Mouse (Mus musculus) heart, postnatal 4 days (tissue): ENCODE results near the gene Neurl4. TPM values are rescaled to one million over a fixed set of nuclear protein-coding genes. Genes with fewer than 3 reads are reported as not detected.
"Not testable (repeated sequence)": the region's sequence is repeated elsewhere in the genome, so short reads cannot be mapped to it uniquely, and the experiment has no call there.

Experiments
- DNase-seq: peaks from one replicate; pipeline ENCODE4 v3.0.0; 2021
- total RNA-seq, 2 experiments: library from RNA; stranded (reverse); gene quantifications; 2 replicates each; pipeline ENCODE4 v1.2.3; 2021

Neurl4 gene
- total RNA-seq, 2 experiments from 2014 or later, result 45.8 to 48.5 TPM

DNA sequence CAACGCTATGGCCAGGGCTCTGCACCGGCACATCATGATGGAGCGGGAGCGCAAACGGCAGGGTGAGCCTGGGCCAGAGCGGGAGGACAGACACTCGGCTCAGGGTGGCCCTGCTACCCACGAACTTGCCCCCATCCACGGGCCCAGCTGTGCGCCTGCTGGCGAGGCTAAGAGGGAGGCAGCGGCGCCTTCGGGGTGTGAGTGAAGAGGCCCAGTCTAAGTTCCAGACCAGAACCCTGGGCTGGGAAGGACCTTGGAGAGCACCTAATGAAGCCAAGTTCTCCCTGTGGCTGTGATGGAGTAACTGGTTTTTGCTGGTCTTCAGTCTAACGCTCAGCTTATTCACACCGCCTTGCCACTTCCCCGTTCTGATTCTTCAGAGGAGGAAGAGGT is 13.5 kb downstream of the Neurl4 start:
- DNase-seq, result no peak

DNA sequence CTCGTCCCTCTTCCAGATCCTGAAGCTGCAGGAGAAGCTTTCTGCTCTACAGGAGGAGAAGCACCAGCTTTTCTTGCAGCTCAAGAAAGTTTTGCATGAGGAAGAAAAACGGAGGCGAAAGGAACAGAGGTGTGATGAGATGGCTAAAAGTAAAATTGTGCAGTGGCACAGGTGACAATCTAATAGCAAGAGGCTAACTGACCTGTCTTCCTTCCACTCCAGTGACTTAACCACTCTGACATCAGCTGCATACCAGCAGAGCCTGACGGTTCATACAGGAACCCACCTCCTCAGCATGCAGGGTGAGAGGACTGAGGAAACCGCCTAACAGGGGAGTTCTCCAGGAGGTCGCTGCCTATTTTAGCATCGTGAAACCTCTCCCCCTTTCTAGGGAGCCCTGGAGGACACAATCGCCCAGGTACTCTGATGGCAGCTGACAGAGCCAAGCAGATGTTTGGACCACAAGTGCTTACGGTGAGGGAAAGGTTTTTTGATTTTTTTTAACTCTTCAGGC is 14.1 kb downstream of the Neurl4 start:
- DNase-seq, result no peak

DNA sequence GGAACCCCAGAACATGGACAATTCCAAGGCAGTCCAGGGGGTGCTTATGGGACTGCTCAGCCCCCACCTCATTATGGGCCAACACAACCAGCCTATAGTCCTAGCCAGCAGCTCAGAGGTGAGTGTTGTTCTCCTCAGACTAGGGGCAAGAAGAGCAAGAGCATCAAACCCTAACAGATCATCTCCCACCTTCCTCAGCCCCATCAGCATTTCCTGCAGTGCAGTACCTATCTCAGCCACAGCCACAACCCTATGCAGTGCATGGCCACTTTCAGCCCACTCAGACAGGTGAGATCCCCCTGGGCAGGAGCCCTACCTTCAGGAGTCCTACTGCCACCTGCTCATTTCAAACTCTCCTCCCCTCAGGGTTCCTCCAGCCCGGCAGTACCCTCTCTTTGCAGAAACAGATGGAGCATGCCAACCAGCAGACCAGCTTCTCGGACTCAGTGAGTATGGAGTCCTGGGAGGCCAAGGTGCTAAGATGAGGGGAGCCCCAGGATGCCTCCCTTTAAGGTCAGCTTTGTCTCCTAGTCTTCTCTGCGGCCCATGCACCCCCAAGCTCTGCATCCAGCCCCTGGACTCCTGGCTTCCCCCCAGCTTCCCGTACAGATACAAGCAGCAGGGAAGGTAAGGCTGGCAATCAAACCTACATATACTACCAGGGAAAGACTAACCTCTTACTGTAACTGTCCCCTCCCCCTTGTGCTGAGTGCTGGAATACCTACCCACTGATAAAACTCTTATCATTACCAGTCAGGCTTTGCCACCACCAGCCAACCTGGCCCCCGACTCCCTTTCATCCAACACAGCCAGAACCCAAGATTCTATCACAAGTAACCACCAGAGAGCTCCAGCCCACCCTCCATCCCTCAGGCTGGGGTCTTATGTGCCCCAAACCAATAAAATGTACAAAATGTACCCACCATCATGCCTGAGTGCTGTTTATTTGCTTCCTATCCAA is 15.1 kb downstream of the Neurl4 start:
- no peak for DNase-seq

DNA sequence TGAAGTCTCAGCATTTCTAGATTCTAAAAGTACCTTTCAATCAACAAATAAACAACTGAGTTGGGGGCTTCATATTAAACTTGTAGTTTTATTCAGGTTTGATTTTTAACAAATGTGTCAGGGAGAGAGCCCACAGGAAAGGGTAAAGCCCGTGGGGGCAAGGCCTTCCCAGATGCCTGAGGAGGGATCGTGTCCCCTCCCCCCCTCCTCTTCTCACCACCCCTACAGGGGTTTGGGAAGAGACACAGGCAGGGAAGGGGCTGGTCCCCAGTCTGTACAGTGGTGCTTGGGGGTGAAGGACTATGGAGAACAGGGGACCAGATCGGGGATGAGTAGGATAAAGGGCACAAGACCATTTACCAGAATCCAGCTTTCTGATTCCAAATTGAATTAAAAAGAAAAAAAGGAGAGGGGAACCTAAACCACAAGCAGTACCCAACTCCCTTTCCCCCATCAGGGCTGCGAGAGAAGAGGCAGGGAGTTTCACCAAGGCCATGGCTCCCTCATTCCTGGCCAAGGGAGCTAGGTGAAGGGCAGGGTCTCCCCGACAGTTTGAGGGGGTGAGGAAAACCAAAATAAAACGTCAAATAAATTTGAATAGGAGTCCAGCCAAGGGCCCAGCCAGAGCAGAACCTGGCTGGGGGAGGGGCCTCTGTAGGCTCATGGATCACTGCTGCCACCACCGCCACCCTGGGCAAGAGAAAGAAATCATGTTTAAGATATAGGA is 15.9 kb downstream of the Neurl4 start:
- not testable (repeated sequence) for DNase-seq

DNA sequence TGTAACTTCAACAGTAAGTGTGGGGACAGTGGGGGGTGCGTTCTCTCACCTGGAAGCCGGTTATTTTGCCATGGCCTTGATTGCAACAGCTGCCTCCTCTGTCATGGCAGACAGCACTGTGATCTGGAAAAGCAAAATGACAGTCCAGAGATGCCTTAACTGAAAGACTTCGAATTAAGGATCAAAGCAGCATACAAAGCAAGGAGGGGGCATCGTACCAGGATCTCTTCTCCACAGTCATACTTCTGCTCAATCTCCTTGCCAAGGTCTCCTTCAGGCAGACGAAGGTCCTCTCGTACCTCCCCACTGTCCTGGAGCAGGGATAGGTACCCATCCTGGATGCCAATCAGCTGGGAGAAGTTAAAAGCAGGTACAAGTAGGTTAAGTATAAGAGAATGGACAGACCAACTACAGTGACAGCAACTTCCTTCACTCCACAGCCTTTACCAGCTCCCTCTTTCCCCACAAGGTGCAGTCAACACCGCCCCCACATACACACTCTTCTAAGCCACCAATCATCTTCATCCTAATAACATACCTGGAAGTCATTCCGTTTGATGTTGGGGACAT is 16.6 kb downstream of the Neurl4 start:
- no peak for DNase-seq

DNA sequence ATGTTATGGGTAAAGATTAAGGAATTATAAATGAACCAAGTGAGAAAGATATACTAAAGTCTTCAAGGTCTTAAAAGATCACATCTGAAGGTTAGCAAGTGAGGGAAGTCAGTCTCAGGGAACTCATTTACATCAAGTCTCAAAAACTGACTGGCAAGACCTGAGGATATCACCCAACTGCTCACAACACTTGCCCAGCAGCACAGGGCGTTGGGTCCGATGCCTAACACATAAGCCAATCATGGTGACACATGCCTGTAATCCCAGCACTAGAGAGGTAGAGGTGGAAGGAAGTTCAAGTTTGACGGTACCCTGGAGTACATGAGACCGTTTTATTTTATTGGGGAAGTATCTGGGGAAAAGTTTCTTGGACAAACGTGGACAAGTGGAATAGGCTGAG is 17.2 kb downstream of the Neurl4 start:
- DNase-seq, result no peak

DNA sequence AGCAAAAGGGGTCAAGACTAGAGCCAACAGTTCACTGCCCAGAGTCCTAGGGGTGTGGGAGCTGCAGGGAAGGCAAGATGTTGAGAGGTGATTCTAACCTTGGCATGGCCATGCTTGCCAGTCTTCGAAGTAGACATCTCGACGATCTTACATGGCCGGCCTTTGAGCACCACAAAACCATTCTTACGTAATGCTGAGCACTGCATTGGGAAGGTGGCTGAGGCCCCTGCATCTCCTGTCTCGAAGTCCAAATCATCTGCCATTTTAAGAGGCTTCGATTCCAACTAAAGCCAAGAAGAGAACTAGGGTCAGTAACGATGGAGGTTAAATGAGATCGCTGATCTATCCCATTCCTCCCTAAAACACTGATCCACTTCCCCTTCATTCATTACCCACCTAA is 18.2 kb downstream of the Neurl4 start:
- no peak for DNase-seq

DNA sequence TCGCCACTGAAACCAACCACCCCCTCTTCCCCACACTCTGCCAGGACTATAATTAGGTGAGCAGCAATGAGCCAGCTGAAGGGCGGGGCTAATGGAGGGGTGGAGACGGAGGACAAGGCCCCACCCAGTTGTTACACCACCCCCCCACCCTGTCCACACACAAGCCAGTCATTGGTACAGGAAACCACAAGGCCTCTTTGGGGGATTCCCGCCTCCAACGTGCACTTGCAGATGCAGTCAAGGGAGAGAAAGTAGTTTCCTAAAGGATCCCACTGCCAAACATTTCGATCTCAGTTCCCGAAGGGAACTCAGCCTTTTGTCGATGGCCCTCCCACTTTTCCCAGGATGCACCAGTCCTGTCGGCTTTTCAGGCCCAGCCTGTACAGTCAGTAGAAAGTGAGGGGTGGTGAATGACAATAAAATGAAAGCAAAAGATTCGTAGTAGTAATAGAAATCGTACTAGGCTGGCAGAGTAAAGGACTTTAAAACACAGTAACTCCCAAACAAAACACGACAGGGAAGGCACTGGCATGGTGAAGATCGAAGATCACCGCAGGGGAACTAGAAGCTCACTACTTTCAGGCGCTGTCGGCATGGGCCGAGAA is 18.9 kb downstream of the Neurl4 start:
- peak; percentile 88 for DNase-seq

DNA sequence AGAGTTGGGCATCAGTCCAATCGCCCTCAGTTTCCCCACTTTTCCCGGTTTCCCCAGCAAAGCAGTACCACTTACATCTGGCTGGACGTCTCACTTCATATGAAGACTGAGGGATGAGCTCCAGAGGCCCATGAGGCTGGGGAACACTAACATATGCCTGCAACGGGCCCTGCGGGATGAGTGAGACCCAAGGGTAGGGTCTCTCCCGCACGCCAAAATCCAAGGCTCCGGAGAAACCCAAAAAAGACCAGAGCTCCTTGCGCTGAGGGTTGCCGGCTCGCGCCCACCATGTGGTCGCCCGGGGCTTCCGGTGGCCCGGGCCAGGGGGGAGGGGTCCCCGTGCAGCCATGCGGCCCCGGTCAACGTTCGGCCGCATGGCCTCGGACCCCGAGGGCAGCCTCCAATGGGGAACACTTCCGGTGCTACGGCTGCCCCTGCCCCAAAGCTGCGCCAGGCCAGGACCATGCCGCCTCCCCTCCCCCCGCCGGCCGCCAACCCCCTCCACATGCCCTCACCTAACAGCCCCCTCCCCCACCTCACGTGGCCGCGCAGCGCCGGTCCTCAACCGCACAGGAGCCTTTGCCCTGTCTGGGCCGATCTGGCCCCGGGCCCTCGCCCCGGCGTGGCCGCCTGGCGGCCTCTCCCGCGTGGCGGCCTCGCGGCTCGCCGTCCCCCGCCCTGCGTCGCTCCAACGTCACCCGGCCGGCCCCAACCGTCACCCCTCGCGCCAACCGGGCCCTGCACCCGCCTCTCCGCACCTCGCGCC is 19.6 kb downstream of the Neurl4 start:
- peak; percentile 68 for DNase-seq

DNA sequence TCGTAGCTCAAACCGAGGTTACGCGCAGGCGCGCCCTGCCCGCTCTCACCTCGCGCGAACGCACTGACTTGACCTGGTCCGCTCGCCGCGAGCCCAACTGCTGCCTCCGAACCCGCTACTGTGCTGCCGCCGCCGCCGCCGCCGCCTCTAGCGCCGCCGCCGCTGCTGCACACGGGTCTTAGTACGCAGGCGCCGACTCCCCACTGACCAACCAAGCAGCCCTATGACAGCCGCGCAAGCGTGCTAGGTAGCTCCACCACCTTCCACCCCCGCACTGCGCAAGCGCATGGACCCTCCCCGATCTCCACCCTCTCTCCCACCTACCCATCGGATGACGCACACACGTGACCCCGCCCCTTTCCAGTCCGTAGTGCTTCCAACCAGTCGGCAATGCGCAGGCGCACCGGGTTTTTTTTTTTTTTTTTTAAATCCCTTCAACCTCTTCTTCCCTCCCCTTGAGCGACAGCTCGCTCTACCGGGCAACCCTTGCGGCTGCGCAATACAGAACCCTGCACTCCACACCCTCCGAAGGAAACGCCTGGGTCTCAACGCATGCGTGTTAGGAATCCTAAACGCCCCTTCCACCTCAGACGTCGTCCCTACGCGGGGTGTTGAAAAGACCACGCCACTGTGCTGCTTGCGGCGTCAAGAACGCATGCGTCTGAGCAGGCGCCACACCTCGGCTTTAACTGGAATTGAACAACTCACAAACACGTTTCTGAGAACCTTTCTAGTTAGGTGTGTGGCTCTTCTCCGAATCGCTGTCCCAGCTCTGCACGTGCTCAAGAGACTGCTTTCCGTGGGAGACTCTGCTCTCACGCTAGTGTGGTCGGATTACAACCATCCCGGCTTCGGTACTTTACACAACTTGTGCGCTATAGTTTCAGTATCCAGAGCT is 20.5 kb downstream of the Neurl4 start, which contains the start of gene Eif5a:
Gene Eif5a, minus strand, starts transcription at position 845 of the 898 bp plus-strand sequence.
- peak; percentile 100 for DNase-seq

DNA sequence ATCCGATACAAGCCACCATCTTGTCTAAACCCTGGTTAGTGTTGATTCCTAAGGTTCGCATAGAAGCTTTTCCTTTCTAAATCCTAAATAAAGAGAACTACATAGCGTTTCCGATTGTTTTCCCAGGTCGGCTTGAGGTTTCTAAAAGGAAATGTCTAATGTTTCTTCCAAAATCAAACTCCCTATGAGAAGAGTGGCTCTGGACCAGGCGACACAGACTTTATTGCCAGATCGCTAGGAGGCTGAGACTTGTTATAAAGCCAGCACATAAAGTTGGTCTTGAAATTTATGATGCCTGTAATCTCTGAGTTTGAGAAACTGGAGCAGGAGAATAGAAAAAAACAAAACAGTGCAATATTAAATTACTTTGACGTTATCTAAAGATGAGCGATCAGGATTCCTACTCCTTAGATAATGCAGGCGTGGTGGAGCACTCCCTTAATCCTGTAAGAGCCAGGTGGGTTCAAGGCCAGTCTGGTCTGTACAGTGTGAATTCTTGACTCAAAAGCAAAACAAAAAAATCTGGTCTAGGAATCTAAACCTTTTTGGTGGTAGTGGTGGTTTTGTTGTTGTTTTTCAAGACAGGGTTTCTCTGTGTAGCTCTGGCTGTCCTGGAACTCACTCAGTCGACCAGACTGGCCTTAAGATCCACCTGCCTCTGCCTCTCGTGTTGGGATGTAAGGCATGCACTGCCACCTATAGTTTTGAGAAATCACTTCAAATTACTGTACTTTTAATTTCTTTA is 21.3 kb downstream of the Neurl4 start:
- no peak for DNase-seq

DNA sequence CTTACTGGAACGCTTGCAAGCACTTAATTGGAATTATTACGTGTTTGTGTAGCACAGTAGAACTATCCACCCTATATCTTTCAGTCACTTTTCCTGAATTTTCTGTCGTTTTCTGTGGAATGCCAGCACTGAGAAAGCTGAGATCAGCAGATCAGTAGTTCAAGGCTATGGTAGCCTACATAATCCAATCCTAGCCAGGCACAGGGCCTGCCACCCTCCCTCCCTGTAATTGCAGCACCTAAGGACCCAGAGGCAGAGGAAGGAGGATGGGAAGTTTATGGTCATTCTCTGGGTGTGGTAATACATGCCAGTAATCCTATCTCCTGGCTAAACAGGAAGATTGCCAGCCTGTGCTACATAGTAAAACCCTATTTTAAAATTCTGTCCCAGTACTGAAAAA is 21.9 kb downstream of the Neurl4 start:
- DNase-seq, result no peak

DNA sequence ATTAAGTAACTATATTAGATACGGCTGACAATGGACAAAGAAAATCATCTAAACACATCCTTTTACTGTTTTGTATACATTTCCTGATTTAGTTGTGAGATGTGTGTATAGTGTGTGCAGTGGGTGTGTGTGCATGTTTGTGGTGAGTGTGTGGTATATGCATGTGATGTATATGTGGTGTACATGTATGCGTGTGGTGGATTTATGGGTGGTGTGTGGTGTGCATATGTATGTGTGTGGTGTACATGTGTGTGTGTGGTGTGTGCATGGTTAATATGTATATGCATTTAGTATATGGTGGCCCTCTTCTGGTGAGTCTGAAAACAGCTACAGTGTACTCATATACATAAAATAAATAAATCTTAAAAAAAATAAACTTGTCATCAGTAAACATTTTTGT is 26.6 kb downstream of the Neurl4 start:
- DNase-seq, result no peak

DNA sequence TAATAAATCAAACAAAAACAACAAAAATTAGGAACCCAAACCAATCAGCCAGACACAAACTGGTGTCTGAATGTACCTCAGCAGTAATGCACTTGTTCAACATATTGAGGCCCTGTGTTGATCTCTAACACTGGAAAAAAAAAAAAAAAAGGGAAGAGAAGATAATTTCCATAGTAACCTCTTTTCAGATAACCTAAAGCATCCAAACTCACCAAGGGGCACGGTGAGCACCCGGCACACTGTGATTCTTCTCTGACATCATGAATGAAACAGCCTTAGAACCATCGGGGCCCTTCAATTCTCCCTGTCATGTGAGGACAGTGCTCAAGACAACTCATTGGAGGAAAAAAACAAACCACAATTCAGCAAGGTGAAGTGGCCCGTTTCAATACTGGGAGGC is 28.8 kb downstream of the Neurl4 start:
- DNase-seq, result no peak

DNA sequence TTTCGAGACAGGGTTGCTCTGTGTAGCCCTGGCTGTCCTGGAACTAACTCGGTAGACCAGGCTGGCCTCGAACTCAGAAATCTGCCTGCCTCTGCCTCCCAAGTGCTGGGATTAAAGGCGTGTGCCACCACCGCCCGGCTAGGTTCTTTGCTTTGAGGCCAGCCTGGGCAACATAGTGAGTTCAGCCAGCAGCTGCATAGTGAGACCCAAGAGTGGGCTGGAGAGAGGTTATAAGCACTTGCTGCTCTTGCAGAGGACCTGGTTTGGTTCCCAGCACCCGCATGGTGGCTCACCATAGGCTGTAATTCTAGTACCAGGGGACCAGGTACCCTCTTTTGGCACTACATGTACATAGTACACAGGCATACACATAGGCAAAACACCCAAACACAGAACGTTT is 29.3 kb downstream of the Neurl4 start:
- DNase-seq, result not testable (repeated sequence)

DNA sequence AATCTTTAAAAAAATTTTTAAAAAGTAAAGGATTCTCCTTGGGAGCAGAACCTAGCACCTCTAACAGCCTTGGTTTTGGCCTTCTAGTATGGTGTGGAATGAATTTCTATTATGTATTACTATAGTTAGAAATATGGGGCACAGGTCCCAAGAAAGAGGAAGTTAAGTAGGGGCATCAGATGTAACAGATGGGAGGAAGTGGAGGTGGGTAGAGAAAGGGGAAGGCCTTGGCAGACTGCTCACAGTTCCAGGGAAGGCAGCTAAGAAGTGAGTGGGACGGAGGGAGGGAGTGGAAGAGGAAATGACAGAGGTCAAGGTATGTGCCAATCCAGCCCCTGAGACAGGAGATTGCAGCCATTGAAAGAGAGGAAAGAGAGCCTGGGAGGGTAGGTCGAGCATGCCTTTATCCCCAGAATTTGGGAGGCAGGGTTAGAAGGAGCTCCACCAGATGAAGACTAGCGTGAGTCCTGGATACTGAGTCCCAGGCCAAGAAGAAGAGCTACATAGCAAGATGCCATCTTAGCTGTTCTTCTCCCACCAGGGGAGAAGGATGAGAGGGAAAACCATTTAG is 30.2 kb downstream of the Neurl4 start:
- no peak for DNase-seq

DNA sequence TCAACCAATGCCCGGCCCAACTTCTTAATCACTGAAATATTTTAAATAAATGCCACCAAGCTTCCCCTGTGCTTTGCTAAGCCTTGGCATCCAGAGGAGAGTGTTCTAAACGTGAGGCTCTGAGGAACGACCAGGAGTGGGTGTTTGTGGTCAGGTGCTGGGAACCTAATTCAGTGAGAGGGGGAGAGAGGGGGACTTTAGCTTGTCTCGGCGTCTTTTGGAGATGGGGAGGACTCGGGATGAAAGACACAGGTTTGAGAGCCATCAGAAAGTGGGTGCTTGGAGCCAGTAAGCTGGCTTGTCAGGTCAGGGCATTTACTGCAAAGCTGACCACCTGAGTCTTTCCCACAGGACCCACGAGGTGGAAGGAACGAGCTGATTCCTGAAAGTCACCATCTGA is 30.9 kb downstream of the Neurl4 start:
- DNase-seq, result no peak

DNA sequence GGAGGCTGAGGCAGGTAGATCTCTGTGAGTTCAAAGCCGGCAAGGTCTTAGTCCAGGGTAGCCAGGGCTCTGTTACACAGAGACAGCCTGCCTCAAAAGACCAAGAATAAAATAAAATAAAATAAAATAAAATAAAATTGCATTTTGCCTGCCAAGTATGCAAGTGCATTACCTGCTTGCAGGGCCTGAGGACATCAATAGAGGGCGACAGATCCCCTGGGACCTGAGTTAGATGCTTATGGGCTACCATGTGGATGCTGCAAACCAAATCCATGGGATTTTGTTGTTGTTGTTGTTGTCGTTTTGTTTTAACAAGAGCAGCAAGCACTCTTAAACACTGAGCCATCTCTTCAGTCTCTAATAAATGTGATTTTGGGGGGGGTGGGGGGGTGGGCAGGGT is 31.4 kb downstream of the Neurl4 start:
- DNase-seq, result no peak

DNA sequence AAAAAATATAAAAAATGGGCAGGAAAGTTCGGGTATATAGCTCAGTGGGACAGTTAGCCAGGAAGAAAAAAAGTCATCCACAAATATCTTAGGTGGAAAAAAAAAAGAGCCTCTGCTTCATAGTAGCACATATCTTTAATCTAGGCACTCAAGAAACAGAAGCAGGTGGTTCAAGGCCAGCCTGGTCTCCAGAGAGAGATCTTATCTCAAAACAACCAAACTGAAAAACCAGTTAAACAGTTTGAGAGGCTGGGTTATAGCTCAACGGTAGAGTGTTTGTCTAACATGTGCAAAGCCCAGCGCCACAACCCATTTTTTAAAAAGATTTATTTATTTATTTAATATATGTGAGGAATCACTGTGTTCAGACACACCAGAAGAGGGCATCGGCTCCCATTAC is 32.2 kb downstream of the Neurl4 start:
- DNase-seq, result no peak

DNA sequence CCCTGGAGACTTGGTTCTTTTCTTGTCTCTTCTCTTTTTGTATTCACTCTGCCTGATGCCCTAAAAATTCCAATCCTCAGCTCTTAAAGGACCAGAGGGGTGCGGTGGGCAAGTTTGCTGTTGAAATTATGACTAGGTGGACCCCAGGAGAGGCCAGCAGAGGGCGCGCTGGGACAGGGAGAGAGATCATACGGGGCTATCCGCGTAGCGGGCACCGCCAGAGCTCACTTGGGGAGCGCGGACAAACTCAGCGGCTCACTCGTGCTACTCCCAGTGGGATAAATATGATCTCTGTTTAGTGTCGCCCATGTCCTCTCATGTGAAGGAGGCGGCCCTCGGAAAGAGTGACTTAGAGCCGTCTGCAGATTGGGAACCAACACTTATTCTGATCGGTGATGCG is 33.3 kb downstream of the Neurl4 start:
- peak; percentile 98 for DNase-seq
